Mouse (Mus musculus) adipose tissue, adult 10 weeks (tissue): ENCODE results near the gene Tifa. TPM values are rescaled to one million over a fixed set of nuclear protein-coding genes. Genes with fewer than 3 reads are reported as not detected.

Source experiments
- polyA plus RNA-seq: library from polyadenylated mRNA; stranded (reverse); fragments of 350-450 nt; fragmentation: Illumina TruSeq; extraction: RNeasy Lipid Tissue Mini Kit (QIAGEN cat#74804); gene quantifications from one replicate; pipeline ENCODE4 v1.2.3, GENCODE M21; 2014; ENCODE audit warnings: low read depth, low replicate concordance

Tifa gene
- polyA plus RNA-seq = 9.6 TPM

DNA sequence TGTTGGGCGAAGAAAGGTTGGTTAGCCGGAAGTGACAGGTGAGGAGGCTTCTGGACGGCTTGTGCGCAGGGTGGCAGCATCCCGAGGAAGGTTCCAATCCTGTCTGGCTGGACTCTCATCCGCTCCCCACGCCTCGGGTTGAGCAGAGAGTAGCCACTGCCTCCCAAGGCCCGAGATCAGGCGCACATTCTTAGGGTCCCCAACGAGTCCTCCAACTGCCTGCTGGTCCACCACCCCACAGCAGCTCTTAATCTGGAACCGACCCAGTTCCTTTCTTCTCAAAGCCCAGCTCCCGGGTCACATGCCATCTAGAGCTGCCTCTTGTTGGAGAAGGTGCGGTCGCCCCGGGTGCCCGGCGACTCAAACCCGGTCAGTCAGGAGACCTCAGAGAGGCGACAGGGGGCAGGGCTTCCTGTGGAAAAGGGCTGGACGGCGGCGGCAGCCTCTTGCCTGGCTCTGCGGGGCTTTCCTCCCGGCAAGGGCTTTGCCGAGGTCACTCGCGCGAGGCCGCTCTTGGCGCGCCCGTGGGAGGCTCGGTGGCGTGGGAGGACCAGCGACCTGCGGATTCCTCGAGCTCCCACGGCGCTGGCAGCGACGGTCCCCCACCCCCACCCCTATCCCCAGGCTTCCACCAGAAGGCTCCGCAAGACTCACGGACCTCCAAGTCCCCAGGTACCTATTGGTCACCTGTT is at the start of gene Tifa:
Gene Tifa (plus strand): TSS at position 306 of the 692 bp plus-strand sequence.

DNA sequence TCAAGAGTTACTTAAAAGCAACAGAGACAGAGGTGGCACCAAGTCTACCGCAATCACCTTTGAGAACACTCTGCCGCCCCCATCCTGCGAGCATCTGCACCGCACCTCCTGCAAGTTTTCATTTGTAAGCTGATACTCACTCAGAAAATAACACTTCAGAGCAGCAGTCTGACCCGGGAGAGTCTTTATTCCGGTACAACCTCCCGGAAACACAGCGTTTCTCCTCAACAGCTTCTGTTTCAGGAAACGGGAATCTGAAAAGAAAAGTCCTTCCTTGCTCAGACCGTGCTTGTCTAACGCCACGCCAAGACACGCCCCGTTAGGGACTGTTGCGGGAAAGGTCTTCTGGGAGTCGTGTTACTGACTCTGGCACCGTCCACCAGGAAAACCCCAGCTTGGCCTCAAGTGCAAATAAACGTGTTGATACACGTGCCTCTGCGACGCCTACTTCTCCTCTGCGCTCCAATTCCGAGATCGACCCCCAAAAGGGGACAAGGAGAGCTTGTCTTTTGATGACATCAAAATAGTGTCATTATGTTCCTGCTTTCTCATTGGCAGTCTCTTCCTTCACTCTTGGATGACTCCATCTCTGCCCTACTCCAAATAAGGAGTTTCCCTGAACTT is 9.5 kb upstream of the Tifa start, which contains the start of gene Alpk1:
Gene Alpk1 (minus strand): TSS at position 507 of the 624 bp plus-strand sequence.

GRCm38 (mm10) chr3:127837154-127837865 is 47.7 kb downstream of the Tifa start, which contains the start of gene Ap1ar:
Gene Ap1ar, minus strand, starts transcription at chr3:127837523.

Other genes starting within 250 kb of the Tifa start
- 22.9 TPM for gene Larp7, start 236.5 kb upstream of the Tifa start, polyA plus RNA-seq
- 2.0 TPM for gene Zgrf1, start 236.3 kb upstream of the Tifa start, polyA plus RNA-seq
- gene Neurog2, start 156.7 kb upstream of the Tifa start, polyA plus RNA-seq = not detected
- 5.2 TPM for gene Alpk1, start 9.3 kb upstream of the Tifa start, polyA plus RNA-seq
- gene Ap1ar, start 47.7 kb downstream of the Tifa start, polyA plus RNA-seq = 32.1 TPM
- gene Fam241a, start 106.5 kb downstream of the Tifa start, polyA plus RNA-seq = 9.4 TPM